Mouse (Mus musculus) lung, embryonic 16.5 days (tissue): ENCODE measurements around the gene Gmeb2. TPM values are rescaled to one million over a fixed set of nuclear protein-coding genes. Genes with fewer than 3 reads are reported as not detected.

ENCODE experiments used
- ATAC-seq: fragments of 200-750 bp; cut with Nextera tagmentation; 2 replicates; pipeline ENCODE4 v1.8.0; 2017; ENCODE audit warnings: low read depth, mild to moderate bottlenecking, moderate library complexity
- H3K27ac ChIP-seq: fragments of 300-500 bp; sonication (generic); 2 replicates; pipeline ENCODE4 v1.5.1; 2014; ENCODE audit warnings: mild to moderate bottlenecking, control low read depth, low read length
- H3K27me3 ChIP-seq: fragments of 300-500 bp; sonication (generic); 2 replicates; pipeline ENCODE4 v1.6.1; 2014; ENCODE audit warnings: low read depth, low read length, mixed read lengths; ENCODE audit not compliant: control insufficient read depth, insufficient read depth
- H3K36me3 ChIP-seq: fragments of 300-500 bp; sonication (generic); 2 replicates; pipeline ENCODE4 v1.6.1; 2014; ENCODE audit warnings: low read length; ENCODE audit not compliant: control insufficient read depth, insufficient read depth
- H3K4me1 ChIP-seq: fragments of 300-500 bp; sonication (generic); replicated peaks from 2 replicates; pipeline ENCODE4 v1.6.1; 2014; ENCODE audit warnings: low read length, mixed read lengths; ENCODE audit not compliant: control insufficient read depth, insufficient read depth
- H3K4me2 ChIP-seq: fragments of 300-500 bp; sonication (generic); 2 replicates; pipeline ENCODE4 v1.6.1; 2014; ENCODE audit warnings: low read depth, low read length, control low read depth
- H3K4me3 ChIP-seq: fragments of 300-500 bp; sonication (generic); 2 replicates; pipeline ENCODE4 v1.5.1; 2014; ENCODE audit warnings: mild to moderate bottlenecking, low read length, control low read depth
- H3K9ac ChIP-seq: fragments of 300-500 bp; sonication (generic); 2 replicates; pipeline ENCODE4 v1.6.1; 2014; ENCODE audit warnings: low read length, control low read depth
- H3K9me3 ChIP-seq: fragments of 300-500 bp; sonication (generic); 2 replicates; pipeline ENCODE4 v1.6.1; 2016; ENCODE audit warnings: low read length; ENCODE audit not compliant: control insufficient read depth
- WGBS: fragments of 180-500 bp; shearing (Covaris S2); extraction: QIAGEN DNeasy Blood & Tissue Kit; methylation state at CpG from one replicate; pipeline ENCODE4 v1.1.7; 2014; 5-methylcytosine and 5-hydroxymethylcytosine counted together
- polyA plus RNA-seq: library from polyadenylated mRNA; unstranded; fragments of >200 nt; fragmentation: Nextera tagmentation; extraction: Ambion mirVana; gene quantifications from 2 replicates; pipeline ENCODE4 v1.2.1, GENCODE M21; 2015

The Gmeb2 gene
- polyA plus RNA-seq, 1 experiment from 2014 or later, result 14.3 TPM

DNA sequence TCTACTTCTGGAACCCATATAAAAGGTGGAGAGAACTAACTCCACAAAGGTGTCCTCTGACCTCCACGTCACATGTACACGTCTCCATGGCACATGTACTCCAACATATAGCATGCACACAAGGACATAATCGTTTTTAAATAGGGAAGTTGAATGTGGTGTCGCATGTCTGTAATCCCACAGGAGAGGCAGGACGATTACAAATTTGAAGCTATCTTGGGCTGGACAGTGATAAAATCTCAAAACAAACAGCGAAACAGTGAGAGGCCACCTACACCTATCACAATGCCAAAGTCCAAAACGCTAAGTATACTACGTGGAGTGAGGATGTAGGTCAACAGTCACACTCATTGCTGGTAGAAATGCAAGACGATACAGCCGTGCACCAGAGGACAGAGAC, 38.6 kb downstream of the Gmeb2 start:
- Histone ChIP-seq H3K4me1 (no peaks in the 10 kb centered on the region), H3K9ac (no peak overlapping the region), H3K36me3 (peaks cover 15% of the 10 kb centered on the region), H3K27ac (no peak overlapping the region), H3K27me3 (no peaks in the 10 kb centered on the region), H3K4me2 (no peak overlapping the region), H3K4me3 (no peak overlapping the region), H3K9me3 (no peaks in the 10 kb centered on the region)
- ATAC-seq, result no peak
- WGBS, result 76% methylated on average over 10 of the region's 10 CpGs

DNA sequence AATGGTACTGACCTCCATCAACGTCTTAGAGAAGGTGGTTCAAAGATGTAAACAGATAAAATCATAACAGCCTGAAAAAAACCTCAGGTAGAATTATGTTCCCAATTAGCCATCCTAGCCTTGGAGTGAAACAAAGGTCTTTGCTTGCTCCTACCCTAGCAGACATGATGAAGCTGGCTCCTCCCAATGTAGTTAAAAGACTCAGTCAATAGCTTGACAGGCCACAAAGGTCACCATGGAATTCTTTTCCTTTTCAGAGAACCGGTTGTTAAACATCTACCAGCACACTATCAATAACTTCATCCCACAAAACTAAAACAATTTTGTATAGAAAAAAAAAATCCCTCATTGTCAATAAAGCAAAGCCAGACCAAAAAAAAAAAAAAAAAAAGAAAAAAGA, 42.8 kb downstream of the Gmeb2 start:
- no peak overlapping the region for H3K9ac ChIP-seq
- no peak for ATAC-seq
- no peaks in the 10 kb centered on the region for H3K9me3 ChIP-seq
- H3K27me3 ChIP-seq, result no peaks in the 10 kb centered on the region
- 25% methylated on average over 2 of the region's 2 CpGs for WGBS
- no peak overlapping the region for H3K4me3 ChIP-seq
- no peak overlapping the region for H3K27ac ChIP-seq
- no peak overlapping the region for H3K4me2 ChIP-seq
- H3K36me3 ChIP-seq, result no peaks in the 10 kb centered on the region
- peaks cover 9% of the 10 kb centered on the region for H3K4me1 ChIP-seq

DNA sequence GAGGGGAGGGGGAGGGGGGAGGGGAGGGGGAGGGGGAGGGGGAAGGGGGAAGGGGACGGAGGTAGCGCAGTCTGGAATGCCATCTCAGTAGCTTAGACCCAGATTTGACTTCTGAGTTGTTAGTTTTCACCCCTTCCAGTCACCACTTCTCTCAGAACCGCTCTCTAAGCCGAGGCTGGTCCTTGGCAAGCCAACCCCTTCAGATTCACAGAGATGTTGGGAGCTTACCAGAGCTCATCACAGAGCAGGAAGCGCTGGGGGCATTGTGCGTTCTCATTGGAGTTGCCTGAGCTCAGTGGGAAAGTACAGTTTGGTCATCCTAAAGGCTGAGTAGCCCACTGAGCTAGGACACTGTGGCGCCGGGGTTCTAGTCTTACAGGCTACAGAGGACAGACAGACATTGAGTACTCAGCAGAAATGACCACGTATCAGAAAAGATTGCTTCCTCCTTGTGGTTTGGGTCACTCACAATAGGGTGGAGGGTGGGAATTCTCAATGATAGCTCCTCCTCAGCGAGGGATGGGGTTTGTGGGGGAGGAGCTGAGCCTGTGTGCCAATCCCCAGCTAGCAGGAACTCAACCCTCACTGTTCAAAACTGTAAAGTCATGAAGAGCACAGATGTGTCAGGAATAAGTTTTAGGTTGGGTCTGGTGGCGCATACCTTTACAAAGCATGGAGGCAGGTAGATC, 44.0 kb downstream of the Gmeb2 start:
- Histone ChIP-seq H3K4me1 (peaks cover 9% of the 10 kb centered on the region), H3K27ac (no peak overlapping the region), H3K9me3 (no peaks in the 10 kb centered on the region), H3K27me3 (no peaks in the 10 kb centered on the region), H3K4me3 (no peak overlapping the region), H3K9ac (no peak overlapping the region), H3K36me3 (no peaks in the 10 kb centered on the region), H3K4me2 (no peak overlapping the region)
- peak; percentile 52; the same call in 1 of the 2 replicates for ATAC-seq
- 30% methylated on average over 11 of the region's 11 CpGs for WGBS

DNA sequence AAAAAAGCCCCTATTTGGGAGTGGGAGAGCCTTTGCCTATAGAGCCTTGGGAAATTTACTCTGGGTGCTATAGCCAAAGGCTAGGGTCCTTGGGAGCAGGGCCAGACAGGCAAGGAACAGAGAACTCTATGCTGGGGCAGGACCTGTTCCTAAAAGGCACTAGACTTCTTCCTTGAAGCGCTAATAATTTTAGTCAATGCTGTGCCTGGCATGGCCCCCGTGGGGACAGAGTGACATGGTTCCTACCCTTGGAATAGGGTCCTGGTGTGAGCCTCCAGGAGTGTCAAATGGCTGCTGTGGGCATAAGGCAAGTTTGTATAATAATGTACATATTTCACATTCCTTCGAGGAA, 45.5 kb downstream of the Gmeb2 start:
- Histone ChIP-seq H3K4me3 (peak overlapping the region; percentile 72), H3K27ac (no peak overlapping the region), H3K4me1 (peaks cover 9% of the 10 kb centered on the region), H3K27me3 (no peaks in the 10 kb centered on the region), H3K9me3 (no peaks in the 10 kb centered on the region), H3K9ac (peak overlapping the region; percentile 84), H3K36me3 (no peaks in the 10 kb centered on the region), H3K4me2 (peak overlapping the region; percentile 64)
- 0 out of 2 replicates have a peak, but pooled peaks have one; percentile 6 for ATAC-seq
- WGBS, result 42% methylated on average over 3 of the region's 3 CpGs

DNA sequence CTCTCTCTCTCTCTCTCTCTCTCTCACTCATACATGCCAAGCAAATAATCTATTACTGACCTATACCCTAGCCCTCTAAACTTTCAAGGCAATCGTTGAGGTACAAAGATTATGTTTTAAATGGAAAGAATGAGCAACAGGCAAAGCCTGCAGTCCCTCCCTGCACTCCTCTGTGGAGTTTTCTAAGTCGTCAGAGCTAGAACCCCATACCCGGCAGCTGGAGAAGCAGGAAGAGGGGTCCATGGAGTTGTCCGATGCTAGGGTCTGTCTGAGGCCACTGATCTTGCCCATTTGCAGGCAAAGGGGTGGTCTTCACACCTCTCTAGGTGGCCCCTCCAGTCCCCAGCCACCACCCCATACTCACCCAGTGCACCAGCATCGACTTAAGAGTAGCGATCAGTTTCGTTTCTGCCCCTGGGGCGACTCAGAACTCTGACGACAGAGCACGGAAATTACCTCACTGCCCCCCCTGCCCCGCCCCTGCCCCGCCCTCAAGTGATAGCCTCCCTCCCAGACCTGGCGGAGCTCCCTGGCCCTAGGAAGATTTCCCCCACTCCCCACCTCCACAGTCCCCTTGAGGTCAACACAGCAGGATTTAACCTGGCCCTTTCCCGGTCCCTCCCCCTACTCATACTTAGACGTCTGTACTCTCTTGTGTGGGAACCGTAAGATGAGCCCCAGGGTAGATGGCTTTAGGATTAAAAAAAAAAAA, 46.1 kb downstream of the Gmeb2 start, which contains the start of gene Helz2:
Helz2 (minus strand) TSS at position 426 of the 712 bp plus-strand sequence.
- Histone ChIP-seq H3K4me3 (peak within 1 kb of the TSS; percentile 72), H3K4me2 (peak within 1 kb of the TSS; percentile 64), H3K27me3 (no peaks in the 10 kb centered on the region), H3K9me3 (no peaks in the 10 kb centered on the region), H3K36me3 (0 out of 2 replicates have a peak, but pooled peaks cover 2% of the 10 kb centered on the region), H3K4me1 (peaks cover 9% of the 10 kb centered on the region), H3K27ac (no peak within 1 kb of the TSS), H3K9ac (peak within 1 kb of the TSS; percentile 84)
- 8% methylated on average over 16 of the region's 16 CpGs for WGBS
- ATAC-seq, result peak; percentile 86

DNA sequence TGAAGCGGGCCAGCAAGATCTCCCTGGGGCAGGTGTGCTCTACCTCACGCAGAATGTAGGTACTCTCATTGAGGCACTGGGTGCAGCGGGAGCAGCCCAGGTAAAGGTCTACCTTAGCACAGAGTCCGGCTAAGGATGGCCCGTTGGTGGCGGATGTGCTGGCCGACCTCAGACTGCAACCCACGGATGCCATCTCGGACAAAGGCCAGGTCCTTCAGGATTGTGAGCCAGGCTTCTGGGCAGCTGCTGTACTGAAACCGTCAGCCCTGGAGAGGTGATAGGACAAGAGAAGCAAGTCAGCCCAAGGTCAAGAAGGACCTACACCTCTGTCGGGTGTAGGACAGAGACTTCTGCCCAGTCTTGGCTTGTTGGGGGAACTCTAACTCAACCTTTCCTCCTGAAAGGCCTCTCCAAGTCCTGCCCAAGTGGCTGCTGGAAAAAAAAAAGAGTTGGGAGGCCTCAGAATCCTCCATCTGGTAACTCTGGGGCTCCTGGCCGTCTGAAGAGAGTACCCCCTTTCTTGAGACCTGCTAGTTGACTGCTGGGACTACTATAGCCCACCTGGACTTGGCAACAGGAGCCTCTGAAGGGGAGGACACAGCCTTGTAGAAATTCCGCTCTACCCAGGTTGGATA, 46.9 kb downstream of the Gmeb2 start:
- 86% methylated on average over 13 of the region's 13 CpGs for WGBS
- no peak for ATAC-seq
- H3K27ac ChIP-seq, result no peak overlapping the region

DNA sequence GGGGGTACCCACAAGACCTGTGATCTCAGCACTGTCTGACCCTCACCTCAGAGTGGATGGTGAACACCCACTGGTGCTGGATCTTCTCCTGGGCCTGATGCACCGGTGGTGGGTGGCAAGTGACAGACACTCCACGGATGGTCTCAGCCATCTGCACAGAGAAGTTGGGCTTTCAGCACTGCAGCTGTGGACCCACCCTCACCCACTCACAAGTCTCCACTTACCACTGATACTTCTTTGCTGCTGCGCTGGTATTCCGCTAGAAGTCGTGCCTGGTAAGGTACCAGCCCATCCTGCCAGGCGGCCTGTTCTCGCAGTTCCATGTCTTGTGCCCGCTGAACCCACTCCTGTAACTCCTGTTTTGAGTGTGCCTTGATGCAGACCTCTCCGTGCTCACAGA, 48.6 kb downstream of the Gmeb2 start:
- no peak overlapping the region for H3K4me3 ChIP-seq
- 0 out of 2 replicates have a peak, but pooled peaks cover 2% of the 10 kb centered on the region for H3K36me3 ChIP-seq
- no peak for ATAC-seq
- no peak overlapping the region for H3K27ac ChIP-seq
- WGBS, result 85% methylated on average over 9 of the region's 9 CpGs
- H3K4me2 ChIP-seq, result no peak overlapping the region
- H3K9me3 ChIP-seq, result no peaks in the 10 kb centered on the region
- H3K27me3 ChIP-seq, result no peaks in the 10 kb centered on the region
- peaks cover 9% of the 10 kb centered on the region for H3K4me1 ChIP-seq
- H3K9ac ChIP-seq, result no peak overlapping the region

More for the DNA sequence above, 46.9 kb downstream of the Gmeb2 start:
- Histone ChIP-seq H3K27me3 (no peaks in the 10 kb centered on the region), H3K9ac (peak overlapping the region; percentile 84), H3K4me1 (peaks cover 9% of the 10 kb centered on the region), H3K4me3 (peak overlapping the region; percentile 72), H3K4me2 (peak overlapping the region; percentile 64), H3K9me3 (no peaks in the 10 kb centered on the region), H3K36me3 (0 out of 2 replicates have a peak, but pooled peaks cover 2% of the 10 kb centered on the region)

DNA sequence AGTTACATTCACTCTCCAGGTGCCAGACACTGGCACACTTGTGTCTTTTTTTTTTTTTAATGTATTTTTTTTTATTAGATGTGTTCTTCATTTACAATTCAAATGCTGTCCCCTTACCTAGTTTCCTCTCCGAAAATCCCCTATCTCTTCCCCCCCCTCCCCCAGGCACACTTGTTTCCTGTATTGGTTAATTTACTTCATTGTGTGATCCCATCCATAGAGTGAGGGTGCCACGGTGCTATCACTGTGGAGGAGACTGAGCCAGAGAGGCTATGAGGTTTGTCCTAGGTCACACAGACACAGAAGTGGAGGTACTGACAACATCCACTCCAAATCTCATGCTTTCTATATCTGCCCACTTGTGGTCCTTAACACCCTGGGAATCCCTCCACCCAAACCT, 49.0 kb downstream of the Gmeb2 start:
- 0 out of 2 replicates have a peak, but pooled peaks cover 2% of the 10 kb centered on the region for H3K36me3 ChIP-seq
- 57% methylated on average over 2 of the region's 2 CpGs for WGBS
- no peak overlapping the region for H3K4me2 ChIP-seq
- no peaks in the 10 kb centered on the region for H3K9me3 ChIP-seq
- no peaks in the 10 kb centered on the region for H3K27me3 ChIP-seq
- ATAC-seq, result no peak
- no peak overlapping the region for H3K4me3 ChIP-seq
- H3K9ac ChIP-seq, result no peak overlapping the region
- peaks cover 9% of the 10 kb centered on the region for H3K4me1 ChIP-seq
- no peak overlapping the region for H3K27ac ChIP-seq

DNA sequence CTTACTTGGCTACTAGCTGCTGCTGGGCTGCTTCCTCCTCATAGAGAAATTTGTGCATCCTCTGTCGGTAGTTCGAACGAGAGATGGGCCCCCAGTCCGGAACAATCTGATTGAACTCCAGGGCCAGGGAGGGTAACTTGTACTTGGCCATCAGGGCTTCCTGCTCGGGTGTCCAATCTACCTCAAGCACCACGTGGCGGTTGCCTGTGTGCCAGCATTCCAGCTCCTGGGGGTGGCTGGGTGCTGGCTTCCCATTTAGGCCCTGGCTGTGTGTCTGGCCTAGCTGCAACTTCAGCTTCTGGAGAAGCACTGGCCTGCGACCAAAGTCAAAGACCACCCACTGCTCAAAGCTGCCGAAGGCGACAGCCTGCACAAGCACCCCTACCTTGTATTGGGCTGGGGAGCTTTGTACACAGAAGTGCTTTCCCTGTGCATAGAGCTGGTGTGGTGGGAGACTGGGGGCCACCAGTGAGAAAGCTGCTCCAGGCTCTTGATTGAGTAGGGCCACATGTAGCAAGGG, 49.7 kb downstream of the Gmeb2 start:
- WGBS, result 75% methylated on average over 10 of the region's 10 CpGs
- ATAC-seq, result no peak

More for the DNA sequence above, 49.7 kb downstream of the Gmeb2 start:
- Histone ChIP-seq H3K27me3 (no peaks in the 10 kb centered on the region), H3K27ac (no peak overlapping the region), H3K4me3 (no peak overlapping the region), H3K4me2 (no peak overlapping the region), H3K9ac (no peak overlapping the region), H3K4me1 (peaks cover 9% of the 10 kb centered on the region), H3K9me3 (no peaks in the 10 kb centered on the region), H3K36me3 (0 out of 2 replicates have a peak, but pooled peaks cover 2% of the 10 kb centered on the region)
